Mouse (Mus musculus) cerebellum, adult 2 months (tissue): ENCODE data around the gene Hpse2. TPM values are rescaled to one million over a fixed set of nuclear protein-coding genes. Genes with fewer than 3 reads are reported as not detected.
A peak's percentile ranks its signal among the peaks of the same experiment; 100 is the strongest.

Experiments
- DNase-seq, 2 experiments: peaks; one replicate each; pipeline ENCODE4 v3.0.0; 2021
- H3K27ac ChIP-seq: fragments of 200-500 bp; 2 replicates; pipeline ENCODE4 v1.5.1; 2012; ENCODE audit warnings: low read length, control low read depth, inconsistent platforms; ENCODE audit not compliant: insufficient read depth
- H3K27me3 ChIP-seq: fragments of 200-500 bp; 2 replicates; pipeline ENCODE4 v1.6.1; 2012; ENCODE audit warnings: inconsistent platforms, mild to moderate bottlenecking, low read length, moderate library complexity; ENCODE audit not compliant: control insufficient read depth, insufficient read depth
- H3K4me1 ChIP-seq: fragments of 200-500 bp; 2 replicates; pipeline ENCODE4 v1.6.1; 2011; ENCODE audit warnings: low read length; ENCODE audit not compliant: control insufficient read depth, insufficient read depth
- H3K4me3 ChIP-seq: fragments of 200-500 bp; replicated peaks from 2 replicates; pipeline ENCODE3; 2011; ENCODE audit warnings: mild to moderate bottlenecking, low read depth, low read length, control low read depth; ENCODE audit not compliant: insufficient read depth
- CTCF ChIP-seq: fragments of 200-500 bp; IDR thresholded peaks from 2 replicates; pipeline ENCODE4 v1.5.1; 2011; ENCODE audit warnings: low read depth, mild to moderate bottlenecking, control low read depth, low read length, moderate library complexity, borderline replicate concordance; ENCODE audit not compliant: insufficient read depth
- POLR2A ChIP-seq: fragments of 200-500 bp; IDR thresholded peaks from 2 replicates; pipeline ENCODE4 v1.6.1; 2011; ENCODE audit warnings: low read length, control low read depth, borderline replicate concordance; ENCODE audit not compliant: insufficient read depth
- WGBS: fragments of 180-500 bp; shearing (Covaris S2); methylation state at CpG from one replicate; pipeline ENCODE4 v1.1.7; 2018; 5-methylcytosine and 5-hydroxymethylcytosine counted together
- polyA plus RNA-seq: library from polyadenylated mRNA; depleted of rRNA; stranded (reverse); fragments of >200 nt; gene quantifications from 2 replicates; pipeline ENCODE4 v1.2.3, GENCODE M21; 2012

The Hpse2 gene
- polyA plus RNA-seq, 1 experiment, result 0.11 TPM

DNA sequence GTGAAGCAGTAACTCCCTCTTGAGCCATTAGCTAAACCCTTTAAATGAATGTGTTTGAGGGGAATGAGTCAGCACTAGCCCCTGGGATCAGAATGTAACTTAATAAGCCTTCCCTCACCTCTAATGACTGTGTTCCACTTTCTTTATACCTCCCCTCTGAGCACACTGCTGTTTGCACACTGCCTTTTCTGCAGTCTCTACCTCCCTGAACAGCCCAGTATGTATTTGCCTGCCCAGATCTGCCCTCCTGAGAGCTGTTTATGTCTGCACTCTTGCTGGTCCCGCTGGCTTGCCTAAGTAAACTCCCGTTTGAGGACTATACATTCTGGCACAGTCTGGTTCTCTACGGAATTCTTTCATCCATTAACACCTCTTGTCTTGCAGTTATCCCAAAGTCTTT lies 525.1 kb downstream of the Hpse2 start:
- no peaks in the 10 kb centered on the region for H3K4me1 ChIP-seq
- H3K4me3 ChIP-seq, result no peak overlapping the region
- no peaks in the 10 kb centered on the region for H3K27me3 ChIP-seq
- no peak for DNase-seq
- no peak overlapping the region for H3K27ac ChIP-seq
- TF ChIP-seq POLR2A, result no peak
- TF ChIP-seq CTCF, result no peak
- WGBS, result 57% methylated on average over 3 of the region's 3 CpGs

DNA sequence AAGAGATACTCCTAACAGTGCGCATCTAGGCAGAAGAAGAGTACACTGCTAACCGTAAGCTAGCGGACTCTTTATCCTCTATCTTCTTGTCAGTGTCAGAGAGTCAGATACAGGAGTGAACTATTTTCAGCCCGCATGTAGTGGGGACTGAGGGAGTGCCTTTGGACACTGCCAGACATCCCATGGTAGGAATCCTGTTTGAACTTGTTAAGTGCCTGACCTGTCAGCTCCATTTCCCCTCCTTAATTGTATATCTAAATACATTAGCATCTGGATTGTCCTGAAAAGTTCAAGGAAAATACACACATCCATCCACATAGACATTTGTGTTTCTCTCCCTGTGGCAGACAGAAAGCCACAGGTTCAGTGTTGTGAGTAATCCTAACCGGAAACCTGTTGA lies 531.1 kb downstream of the Hpse2 start:
- no peak for DNase-seq
- no peaks in the 10 kb centered on the region for H3K27me3 ChIP-seq
- H3K4me1 ChIP-seq, result no peaks in the 10 kb centered on the region
- no peak overlapping the region for H3K4me3 ChIP-seq
- H3K27ac ChIP-seq, result no peak overlapping the region
- TF ChIP-seq POLR2A, result no peak
- no peak for TF ChIP-seq CTCF
- 92% methylated on average over 5 of the region's 5 CpGs for WGBS

DNA sequence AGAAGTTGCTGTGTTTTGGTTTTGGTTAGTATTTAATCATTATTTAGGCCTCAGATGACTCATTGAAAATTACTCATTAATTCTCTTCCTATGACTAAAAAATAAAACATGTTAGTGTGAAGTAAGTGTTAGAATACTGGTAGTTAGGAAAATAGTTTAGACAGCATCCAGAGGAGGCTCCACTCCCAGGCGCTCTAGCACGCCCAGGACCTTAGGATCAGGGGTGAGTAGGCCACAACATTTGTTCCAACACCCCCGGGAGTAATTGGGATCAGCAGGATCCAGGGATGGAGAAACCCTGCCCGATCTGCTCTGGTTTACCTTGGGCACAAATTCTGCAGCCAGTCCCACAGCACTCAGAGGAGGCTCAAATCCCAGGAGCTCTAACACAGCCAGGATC lies 532.5 kb downstream of the Hpse2 start:
- Histone ChIP-seq H3K27me3 (no peaks in the 10 kb centered on the region), H3K4me3 (no peak overlapping the region), H3K4me1 (no peaks in the 10 kb centered on the region), H3K27ac (no peak overlapping the region)
- DNase-seq, result no peak
- WGBS, result 84% methylated on average over 4 of the region's 4 CpGs
- TF ChIP-seq CTCF (no peak; the same call in 1 of the 2 replicates), POLR2A (no peak)

DNA sequence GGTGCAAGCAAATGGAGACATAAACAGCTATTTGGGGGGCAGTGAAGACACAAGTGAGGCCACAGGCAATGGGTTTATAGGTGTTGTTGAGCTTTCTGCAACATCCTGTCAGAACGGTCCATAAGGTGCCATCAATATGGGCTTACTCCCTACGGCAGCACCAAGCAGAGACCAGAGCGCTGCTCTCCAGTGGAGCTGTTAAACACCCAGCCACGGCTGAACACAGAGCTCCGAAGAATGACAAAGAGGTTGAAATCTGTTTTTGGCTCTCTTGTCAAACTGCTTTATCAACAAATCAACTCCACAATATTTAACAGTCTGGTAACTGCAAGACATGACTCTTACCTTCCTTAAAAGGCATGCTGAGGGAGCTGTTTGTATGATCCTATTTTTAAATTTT lies 537.7 kb downstream of the Hpse2 start:
- H3K4me3 ChIP-seq, result no peak overlapping the region
- TF ChIP-seq POLR2A (no peak), CTCF (no peak)
- no peak overlapping the region for H3K27ac ChIP-seq
- no peak for DNase-seq
- no peaks in the 10 kb centered on the region for H3K4me1 ChIP-seq
- WGBS, result 75% methylated on average over 5 of the region's 5 CpGs
- H3K27me3 ChIP-seq, result no peaks in the 10 kb centered on the region

DNA sequence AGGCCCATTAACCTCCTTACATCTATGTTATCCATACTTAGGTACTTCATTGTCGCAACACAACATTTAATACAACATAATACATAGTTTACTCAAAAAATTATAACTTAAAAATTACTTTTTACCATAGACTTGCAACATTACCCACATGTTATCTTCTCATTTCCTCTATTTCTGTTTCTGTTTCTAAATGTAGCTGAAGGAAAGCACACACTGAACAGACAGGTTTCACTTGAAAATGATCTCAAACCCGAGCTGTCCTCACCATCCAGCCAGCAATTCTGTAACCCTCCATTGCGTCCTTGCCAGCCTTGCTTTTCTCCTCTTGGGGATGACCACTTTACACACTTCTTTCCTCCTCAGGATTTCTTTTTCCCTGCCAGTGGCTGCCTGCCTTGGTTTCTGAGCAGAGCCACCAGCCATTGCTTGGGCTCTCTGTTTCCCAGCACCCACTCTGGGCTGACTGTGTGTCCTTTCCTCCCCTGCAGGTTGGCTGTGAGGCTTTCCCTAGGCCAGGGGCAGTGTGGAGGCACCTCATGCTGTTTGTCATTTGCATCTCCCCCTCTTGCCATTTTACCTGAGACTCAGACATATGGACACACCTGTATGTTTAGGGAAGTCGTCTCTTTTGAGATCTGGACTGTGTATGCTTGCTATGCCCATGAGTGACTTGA lies 548.4 kb downstream of the Hpse2 start:
- no peak for DNase-seq
- WGBS, result 90% methylated on average over 4 of the region's 4 CpGs
- Histone ChIP-seq H3K4me1 (no peaks in the 10 kb centered on the region), H3K27ac (no peak overlapping the region), H3K27me3 (no peaks in the 10 kb centered on the region), H3K4me3 (no peak overlapping the region)
- no peak for TF ChIP-seq CTCF
- TF ChIP-seq POLR2A, result no peak

DNA sequence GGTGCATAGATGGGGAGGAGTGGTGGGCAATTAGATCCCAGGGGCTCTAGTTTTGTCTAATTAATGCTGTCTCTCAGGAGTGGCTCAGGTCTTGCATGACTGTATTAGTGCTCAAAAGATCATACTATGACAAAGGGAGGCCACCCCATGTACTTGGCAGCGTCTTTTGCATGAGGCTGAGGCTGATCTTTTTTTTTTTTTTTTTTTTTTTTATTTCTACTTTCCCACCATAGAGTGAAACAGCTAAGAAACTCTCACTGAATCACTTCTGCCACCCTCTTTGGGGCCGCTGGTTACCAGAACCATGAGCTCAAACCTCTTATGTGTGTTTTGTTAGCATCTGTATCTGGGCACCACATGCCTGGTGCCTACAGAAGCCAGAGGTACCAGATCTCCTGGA lies 549.0 kb downstream of the Hpse2 start:
- TF ChIP-seq POLR2A, result no peak
- no peak for TF ChIP-seq CTCF
- Histone ChIP-seq H3K27ac (no peak overlapping the region), H3K4me3 (no peak overlapping the region), H3K27me3 (no peaks in the 10 kb centered on the region), H3K4me1 (no peaks in the 10 kb centered on the region)
- WGBS, result 100% methylated on average over 2 of the region's 2 CpGs
- DNase-seq, result no peak

DNA sequence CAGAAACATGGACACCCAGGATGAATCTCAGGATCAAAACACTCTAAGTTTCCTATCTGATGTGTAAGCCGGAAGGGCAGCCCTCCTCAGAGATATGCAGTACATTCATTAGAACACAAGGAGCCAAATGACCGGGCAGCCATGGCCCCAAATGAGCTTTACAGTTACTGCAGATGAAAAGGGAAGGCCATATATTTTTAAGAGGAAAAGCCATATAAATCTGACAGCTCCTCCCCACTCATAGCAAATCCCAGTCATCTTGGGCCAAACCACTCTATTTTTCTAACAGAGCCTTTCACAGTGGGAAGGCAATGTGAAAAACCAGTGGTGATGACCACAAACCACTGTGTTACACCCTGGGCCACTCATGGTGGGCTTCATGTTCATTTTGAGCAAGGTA lies 549.9 kb downstream of the Hpse2 start:
- WGBS, result 91% methylated on average over 2 of the region's 2 CpGs
- Histone ChIP-seq H3K4me1 (no peaks in the 10 kb centered on the region), H3K4me3 (no peak overlapping the region), H3K27me3 (no peaks in the 10 kb centered on the region), H3K27ac (no peak overlapping the region)
- DNase-seq, result no peak
- TF ChIP-seq POLR2A, result no peak
- TF ChIP-seq CTCF, result no peak

DNA sequence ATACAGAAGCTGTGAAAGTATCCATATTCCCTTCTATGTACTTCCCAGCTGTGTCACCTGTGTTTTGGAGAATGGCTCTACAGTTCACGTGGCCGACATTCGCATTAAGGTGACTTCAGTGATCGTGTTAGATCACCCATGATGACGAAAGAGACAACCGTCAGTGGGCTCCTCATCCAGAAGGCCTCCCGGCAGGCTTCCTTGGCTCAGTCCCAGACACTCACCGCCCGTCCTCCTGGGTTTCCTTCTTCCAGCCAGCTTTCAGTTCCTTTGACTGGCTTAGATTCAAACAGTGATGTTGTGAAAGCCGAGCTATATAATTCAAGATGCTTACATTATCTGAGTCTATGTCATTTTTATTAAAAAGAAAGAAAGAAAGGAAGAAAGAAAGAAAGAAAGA lies 550.6 kb downstream of the Hpse2 start:
- TF ChIP-seq CTCF (no peak), POLR2A (no peak)
- Histone ChIP-seq H3K27ac (no peak overlapping the region), H3K4me1 (no peaks in the 10 kb centered on the region), H3K4me3 (no peak overlapping the region), H3K27me3 (no peaks in the 10 kb centered on the region)
- DNase-seq, result peak; percentile 56 to 68
- 9% methylated on average over 10 of the region's 10 CpGs for WGBS
